Mouse (Mus musculus): ENCODE data around the gene Ppp6r2.

Gene Ppp6r2

DNA sequence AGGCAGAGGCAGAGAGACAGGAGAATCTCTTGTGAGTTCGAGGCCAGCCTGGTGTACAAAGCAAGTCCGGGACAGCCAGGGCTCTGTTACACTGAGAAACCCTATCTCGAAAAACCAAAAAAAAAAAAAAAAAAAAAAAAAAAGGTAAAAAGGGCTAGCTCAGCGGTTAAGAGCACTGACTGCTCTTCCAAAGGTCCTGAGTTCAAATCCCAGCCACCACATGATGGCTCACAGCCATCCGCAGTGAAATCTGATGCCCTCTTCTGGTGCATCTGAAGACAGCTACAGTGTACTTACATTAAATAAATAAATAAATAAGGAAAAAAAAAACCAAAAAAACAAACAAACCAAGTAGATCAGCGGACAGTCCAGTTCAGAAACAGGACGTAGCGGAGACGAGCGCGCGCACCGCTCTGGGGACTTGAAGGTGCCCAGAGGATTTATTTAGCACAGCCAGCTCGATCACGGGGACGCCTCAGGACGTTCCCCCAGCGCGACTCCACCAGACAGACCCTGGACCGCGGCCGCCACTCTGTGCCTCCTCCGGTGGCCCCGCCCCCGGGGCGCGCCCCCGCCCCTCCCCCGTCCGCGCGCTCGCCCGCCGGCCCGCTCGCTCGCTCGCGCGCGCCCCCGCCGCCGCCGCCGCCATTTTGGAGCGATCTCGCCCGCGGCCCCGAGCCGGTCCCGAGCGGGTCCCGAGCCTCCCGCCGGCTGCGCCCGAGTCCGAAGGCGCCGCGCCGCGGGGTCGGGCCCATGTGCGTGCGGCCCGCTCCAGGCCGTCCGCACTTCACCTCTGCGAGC lies at the start of gene Ppp6r2:
TSS of gene Ppp6r2 (plus strand) at position 639 of the 801 bp plus-strand sequence.
- DNase-seq (ENCODE audit: low read depth) = peak; percentile 87

DNA sequence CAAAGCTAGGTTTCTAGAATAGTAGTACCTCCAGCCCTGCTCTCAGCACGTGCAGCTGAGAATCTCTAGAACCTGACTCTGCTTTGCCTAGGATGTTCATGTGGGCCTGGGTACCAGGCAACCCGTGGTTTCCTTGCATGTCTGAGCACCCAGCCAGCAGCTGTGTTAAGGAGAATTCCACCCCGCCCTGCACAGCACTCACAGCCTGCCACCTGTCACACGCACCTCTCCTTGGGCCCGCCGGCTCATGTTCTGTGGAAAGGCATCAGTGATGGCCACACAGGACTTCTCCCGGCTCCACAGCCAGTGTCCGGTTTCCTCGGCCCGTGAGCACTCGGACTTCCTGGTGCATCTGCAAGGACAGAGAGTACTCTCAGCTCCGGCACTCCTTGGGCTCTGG lies 45.9 kb upstream of the Ppp6r2 start:
- no peak for DNase-seq (ENCODE audit: low read depth)

DNA sequence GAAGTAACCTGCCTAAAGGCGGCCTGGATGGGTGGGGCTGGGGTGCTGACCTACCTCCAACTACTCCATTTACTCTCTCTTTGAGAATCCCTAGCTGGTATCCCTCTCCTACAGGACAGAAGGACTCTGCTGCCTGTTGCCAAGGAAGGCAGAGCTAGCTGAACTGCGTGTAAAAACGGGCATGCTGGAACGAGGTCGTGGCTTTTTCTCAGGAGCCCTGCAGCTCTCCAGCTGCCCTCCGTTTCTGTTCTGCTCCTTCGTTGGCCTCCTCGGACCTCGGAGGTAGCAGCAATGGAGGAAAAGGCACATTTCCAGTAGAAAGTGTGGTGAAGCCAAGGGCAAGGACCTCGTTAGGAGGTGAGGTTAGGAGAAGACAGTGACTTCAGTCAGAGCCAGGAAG lies 42.4 kb upstream of the Ppp6r2 start:
- no peak for DNase-seq (ENCODE audit: low read depth)

DNA sequence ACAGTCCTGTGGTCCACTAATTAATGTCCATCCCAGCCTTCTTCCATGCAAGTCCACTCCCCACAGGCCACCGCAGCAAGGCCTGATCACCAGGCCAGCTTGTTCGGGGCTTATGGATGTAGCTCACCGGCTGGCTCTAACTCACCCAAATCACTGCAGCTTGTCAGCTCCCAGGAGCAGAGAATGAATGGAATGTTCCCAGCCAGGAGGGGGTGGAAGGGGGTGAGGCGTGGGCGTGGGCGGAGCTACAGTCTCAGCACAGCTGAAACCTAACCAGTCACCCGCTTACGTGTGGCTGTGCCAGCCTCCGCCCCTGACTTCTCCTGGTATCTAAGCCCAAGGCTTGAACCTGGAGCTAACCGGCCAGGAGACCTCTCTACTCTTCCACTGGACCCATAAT lies 41.9 kb upstream of the Ppp6r2 start:
- DNase-seq (ENCODE audit: low read depth) = no peak

DNA sequence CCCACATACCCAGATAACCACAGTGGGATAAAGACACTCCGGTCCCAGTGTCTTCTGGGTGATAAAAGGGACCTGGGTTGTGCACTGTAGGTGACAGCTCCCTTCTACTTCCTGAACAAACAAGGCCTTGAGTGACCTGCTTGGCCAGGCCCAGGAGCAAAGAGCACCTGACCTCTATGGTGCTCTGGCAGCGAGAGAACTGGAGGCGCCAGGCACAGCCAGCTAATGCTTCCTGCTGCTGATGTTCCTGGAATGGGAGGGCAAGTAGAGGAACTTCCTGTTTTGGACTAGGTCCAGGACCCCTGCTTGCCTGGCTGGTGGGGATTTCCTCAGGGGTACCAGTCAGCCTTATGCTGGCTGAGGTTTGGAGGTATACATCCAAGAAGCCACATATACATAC lies 41.3 kb upstream of the Ppp6r2 start:
- DNase-seq (ENCODE audit: low read depth) = no peak

DNA sequence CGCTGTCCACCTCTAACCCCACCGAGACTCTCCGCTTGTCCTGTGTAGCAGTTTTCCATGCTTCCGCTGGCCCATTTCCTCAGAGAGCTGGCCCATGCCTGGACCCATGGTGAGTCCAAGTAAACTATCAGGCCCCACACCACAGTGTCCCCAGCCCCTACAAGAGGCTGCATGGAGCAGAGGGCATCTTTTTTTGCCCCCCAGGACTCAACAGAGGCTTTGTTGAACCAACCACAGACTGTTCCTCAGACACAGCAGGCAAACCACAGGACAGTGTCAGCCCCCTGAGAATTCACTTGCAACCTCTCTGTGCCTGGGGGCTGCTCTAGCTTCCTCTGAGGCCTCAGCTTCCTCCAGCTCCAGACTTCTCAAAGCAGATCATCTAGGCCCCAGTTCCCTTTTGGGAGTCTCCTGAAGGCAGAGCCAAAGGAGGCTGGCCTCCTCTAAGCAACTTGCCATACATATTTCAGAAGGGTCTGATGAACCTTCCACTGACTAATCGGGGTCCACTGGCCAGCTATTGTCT lies 39.8 kb upstream of the Ppp6r2 start:
- DNase-seq (ENCODE audit: low read depth) = no peak

DNA sequence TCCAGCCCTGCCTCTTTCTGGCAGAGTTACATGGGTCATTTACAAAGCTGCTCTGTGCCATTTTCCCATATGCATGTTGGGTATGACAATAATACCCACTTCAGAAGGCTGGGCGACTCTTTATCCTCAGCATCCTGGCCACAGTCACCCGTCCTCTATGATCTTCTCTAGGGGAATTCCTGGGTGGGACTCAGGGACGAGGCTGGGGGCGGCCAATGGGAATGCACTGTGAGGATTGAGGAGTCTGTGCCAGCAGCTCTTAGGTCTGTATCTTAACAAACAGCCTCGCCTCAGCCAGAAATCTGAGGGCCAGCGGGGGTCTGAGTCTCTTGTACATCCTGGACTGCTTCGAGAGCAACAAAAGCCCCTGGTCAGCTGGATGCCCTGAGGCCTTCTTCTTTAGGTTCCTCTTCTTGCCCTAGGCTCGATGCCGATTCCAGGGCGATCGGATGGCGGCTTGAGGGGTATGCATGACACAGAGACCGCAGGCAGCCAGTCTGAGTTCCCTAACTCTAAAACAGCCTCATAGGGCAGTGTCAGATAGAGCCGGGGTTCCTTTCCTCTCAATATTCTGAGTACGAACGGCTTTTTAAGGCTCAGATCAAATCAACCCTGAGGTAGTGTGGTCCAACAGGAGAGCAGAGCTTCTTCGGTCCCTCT lies 38.9 kb upstream of the Ppp6r2 start:
- no peak for DNase-seq (ENCODE audit: low read depth)

DNA sequence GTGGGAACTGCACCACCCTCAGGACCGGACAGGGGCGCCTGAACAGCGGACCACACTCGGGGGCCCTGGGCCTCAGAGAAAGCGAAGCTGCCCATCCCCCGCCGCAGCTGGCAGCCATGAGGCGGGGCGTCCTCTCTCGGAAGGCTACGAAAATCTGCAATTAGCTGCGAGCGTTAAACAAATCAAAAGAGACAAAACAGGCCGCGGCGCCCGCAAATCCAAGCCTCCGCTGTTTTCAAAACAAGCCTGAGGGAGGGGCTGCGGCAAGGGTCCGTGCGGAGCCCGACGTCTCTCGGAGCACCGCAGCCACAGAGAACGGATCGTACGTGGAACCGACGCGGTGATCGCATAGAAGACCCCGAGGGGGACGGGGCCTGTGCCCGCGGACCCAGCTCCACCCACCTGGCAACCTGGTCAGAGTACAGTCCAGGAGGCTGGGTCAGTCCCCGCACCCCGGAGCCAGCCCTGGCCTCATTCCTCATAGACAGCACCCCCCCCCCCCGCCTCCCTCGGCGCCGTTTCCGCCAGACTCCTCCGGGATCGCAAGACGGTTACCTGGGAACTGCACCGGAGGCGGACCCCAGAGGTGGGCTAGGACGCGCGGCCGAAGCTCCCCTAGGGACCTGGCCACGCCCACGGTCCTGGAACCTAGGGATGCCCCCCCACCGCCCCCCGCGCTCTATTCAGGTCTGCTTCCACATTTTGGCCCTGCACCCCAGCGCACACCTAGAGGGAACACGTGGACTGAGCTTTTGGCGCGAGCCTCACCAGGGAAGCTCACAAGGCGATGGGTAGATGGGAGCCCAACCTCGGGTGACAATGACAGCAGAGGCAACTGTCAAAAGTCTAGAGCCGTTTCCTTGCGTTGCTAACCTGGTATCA lies 38.1 kb upstream of the Ppp6r2 start:
- DNase-seq (ENCODE audit: low read depth) = no peak

DNA sequence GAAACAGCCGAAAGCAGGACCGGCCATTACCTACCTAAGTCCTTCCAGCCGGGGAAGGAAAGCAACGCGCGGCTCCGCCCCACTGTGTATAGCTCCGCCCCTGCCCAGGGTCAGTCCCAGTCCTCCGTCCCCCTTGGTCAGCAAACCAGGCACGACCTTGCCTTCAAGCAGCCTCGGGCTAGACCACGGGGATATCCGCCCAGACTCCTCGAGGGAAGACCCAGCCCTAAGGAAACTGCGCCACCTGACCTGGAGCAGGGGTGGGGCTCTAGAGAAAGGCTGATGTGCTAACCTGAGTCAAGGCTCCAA lies 37.5 kb upstream of the Ppp6r2 start:
- DNase-seq (ENCODE audit: low read depth) = no peak

DNA sequence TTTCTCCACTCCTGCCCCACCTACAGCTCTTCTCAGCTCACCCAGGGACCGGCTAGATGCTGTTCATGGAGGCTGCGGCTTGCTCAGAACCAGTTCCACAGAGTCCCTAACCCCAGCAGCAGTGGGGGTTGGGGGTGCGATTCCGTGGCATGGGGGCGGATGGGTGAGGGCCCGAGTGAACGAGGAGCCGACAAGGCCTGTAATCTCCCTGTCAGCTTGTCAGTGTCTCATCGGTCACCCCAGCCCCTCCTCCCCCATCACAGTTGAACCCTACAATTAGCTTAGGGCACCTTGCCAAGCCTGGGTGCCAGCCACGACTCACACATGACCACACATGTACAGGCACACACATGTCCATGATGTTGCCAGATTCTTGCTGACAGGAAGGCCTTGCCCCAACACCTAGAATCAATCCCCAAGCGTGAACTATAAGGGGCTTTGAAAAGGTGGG lies 36.4 kb upstream of the Ppp6r2 start:
- no peak for DNase-seq (ENCODE audit: low read depth)

DNA sequence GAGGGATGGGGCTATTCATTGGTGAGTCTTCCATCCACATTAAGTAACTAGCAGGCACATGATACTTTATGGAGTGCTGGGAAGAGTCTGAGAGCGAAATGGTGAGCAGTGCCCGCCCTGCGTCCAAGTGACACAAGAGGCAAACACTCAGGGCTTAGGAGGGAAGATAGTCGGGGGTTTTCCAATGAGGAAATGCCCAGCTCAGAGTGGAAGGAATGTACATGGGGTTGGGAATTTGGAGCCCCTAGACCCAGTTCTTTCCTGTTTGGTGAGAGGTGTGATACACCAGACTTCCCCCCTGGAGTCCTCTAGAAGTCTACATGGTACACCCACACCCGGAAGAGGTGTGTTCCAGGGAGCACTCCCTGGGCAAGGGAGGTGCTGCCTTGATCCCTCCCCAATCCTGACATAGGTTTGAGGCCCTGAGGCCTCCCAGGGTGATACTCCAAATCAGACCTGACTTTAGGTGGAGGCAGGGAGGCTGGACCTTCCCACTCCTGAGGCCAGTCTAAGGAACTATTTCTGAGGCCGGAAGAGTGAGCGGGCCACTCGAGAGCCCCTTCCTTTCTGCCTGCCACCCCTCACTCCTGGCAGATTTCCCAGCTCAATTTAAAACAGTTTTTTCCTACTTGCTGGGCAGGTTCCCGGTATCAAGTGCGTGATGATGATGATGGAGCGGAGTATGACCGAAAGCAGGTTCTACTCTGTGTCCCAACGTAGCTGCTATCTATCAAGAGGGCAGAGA lies 35.8 kb upstream of the Ppp6r2 start:
- DNase-seq (ENCODE audit: low read depth) = no peak

DNA sequence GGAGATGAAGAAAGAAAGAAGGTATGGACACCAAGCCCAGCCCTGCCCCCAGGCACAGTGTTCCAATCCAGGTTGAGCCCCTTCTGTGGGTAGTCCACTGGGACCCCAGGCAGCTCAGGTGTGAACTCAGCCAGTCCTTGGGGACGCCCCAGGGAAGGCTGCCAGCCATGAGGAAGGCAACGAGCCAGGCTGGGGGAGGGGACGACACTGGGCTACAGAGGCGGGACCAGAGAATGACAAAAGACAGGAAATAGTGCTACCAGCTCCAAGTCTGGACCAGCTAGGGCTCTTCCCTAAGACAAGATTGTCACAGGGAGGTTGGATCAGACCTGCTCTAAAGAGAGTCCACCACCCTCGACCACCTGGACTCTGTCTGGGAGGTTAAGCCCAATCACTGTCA lies 34.2 kb upstream of the Ppp6r2 start:
- DNase-seq (ENCODE audit: low read depth) = peak; percentile 59

DNA sequence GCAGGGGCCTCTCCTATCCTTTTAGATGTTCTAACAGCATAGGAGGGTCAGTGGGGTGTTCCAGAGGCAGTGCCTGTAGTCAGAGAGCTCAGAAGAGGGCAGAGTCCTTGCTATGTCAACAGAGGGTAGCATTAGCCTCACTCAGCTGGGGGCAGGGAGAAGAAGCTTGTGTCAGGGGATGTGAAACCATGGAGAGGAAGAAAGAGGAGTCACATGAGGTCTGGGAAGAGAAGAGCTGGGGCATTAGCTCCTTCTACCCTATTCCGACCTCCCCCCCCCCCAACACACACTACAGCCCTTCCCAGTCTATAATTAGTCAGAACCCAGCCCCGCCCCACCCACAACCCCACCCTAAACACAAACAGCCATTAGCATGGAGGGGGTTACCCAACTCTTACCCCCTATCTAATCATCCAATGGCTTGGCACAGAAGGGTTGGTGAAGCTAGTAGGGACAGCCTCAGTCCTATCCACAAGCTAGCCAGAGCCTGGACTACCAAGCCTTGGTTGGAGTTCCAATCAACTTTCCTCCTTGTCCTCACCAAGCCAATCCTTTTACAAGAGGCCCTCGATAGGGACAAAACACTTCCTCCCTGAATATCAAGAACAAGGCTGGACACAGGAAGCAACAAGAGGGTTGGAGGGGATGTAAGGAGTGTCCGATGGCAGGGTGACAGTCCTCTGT lies 33.6 kb upstream of the Ppp6r2 start:
- peak; percentile 19 for DNase-seq (ENCODE audit: low read depth)

DNA sequence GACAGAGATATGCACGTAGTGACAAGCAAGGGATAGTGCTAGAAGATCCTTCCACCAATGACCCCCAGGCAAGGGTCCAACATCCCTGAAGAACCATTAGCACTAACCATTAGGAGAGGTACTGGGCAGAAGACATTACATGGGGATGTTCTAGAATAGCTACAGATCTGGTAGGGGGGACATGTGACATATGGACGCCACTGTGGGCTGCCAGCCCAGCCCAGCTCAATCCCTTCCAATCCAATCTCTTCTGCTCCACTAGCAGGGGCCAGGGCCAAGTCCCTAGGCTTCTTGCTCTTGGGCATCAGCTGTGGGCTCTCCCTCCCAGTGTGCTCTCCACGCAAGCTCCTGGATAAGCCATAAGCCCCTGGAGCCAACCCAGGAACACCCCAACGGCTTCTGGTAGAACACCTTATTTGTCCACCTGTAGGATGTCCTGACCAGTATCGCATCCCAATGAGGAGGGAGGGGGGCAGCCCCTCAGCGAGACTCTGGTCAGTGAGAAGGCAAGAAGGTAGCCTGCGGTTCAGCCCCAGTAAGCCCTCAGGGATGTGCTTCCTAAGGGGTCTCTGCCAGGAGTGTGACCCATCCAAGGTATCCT lies 33.0 kb upstream of the Ppp6r2 start:
- DNase-seq (ENCODE audit: low read depth) = no peak

DNA sequence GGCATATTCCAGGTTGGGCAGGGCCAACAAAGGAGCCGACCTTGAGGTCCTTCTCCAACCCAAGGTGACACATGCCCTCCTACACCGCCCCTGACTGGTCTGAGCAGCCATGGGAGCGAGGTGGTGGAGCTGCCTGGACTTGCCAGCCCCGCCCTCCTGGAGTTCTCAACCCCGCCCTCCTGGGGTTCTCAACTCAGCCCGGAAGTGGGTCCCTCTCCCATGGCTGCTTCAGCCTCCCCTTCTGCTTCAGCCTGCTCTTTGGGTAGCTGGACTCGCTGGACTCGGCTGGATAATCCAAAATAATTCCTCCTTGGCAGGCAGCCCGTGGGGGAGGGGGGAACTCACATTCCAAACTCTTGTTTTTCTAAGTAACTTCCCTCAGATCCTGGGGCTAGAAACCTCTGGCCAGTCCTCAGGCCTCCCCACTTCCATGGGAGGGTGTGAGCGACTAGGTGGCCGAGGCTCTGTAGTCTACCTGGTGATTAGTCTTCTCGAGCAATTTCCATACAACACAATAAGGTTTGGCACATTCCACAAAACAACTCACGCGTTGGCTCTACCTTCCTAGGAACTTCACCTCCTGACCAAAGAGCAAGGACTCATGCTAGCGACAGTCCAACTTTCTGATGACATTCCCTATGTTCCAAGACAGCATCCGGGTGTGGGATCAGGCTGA lies 32.3 kb upstream of the Ppp6r2 start:
- no peak for DNase-seq (ENCODE audit: low read depth)

DNA sequence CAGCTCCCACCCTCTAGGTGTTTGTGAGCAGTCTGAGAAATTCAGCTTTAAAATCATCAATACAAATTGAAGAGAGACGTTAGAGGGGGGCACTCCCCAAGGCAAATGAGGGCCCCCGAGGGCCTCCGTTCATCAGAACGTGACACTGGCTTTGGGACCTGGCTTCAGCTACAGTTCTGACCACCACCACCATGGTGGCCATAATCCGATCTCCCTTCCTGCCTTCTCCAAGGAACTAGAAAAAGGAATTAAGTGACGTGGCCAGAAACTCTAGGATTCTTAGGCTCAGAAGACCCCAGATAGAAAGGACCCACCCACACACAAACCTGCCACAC lies 31.8 kb upstream of the Ppp6r2 start:
- no peak for DNase-seq (ENCODE audit: low read depth)

DNA sequence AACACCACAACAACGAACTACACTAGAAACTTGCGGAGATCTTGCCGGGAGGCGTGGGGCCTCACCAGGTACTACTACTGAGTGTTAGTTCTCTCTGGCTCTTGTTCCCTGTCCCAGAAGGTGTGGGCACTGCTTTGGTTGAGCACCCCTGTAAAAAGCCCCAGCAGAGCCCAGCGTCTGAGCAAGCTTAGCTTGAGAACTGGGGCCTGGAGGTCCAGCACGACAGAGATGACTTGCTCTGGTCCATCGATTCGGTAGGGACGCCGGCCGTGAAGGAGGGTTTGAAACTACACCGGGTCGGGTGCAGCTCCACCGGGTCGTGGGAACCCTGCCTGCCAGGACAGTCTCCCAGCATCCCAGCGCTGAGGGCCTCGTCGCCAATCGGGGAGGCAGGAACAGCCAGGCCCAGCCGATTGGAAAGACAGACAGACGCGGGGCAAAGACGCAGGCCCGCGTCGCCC lies 31.2 kb upstream of the Ppp6r2 start:
- no peak for DNase-seq (ENCODE audit: low read depth)

DNA sequence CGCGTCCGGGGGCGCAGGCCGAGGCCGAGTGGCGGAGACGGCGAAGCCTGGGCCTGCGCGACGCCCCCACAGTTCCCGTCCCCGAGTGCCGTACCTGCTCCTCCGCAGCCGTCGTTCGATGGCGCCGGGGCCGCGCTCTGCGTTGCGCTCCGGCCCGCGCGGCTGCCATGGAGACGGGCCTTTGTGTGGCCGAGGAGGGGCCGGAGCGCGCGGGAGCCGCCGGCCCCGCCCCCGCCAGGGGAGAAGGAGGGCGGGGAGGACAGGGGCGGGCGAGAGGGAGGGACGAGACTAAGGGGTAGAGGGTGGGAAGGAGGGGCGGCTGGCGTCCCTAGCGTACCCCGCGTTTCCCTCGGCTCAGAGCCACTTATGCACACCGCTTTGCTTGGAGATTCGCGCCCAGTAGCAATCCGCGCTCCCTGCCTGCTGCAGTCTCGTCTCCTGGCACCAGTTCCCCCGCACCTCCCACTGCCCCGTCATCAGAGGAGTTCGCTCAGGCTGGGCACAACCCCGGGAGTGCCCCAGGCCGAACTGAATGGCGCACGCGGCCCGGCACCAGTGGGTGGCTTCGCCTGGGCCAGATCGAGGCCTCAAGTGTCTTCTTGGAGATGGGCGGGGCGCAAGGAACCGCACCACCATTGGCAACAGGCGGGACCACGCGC lies 30.7 kb upstream of the Ppp6r2 start, which contains the start of gene Plxnb2:
TSS of gene Plxnb2 (minus strand) at position 218 of the 659 bp plus-strand sequence.
- no peak for DNase-seq (ENCODE audit: low read depth)

DNA sequence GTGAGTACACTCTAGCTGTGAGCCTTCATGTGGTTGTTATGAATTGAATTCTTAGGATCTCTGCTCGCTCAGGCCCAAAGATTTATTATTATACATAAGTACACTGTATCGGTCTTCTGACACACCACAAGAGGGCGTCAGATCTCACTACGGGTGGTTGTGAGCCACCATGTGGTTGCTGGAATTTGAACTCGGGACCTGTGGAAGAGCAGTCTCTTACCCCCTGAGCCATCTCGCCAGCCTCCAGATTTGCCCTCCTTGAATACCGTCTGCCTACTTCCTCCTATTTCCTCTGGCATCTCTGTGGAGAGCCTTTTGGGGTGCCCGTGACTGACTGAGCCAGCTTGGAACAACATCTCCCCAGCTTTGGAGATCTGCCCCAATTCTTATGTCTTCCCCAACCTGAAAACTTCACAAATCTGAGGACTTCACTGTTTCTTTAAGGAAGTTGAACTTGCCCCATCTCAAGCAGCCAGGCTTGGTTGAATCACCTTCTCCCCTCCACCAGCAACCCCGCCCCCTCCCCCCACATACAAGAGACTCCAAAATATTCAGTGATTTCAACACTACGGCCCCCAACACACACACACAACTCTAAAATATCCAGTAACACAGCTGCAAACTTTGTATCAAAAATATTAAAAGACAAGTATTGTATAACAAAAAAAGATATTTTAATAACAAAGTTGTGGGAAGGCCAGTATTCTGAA lies 29.6 kb upstream of the Ppp6r2 start:
- peak; percentile 75 for DNase-seq (ENCODE audit: low read depth)

All from 416B (cell line).